In genomic region chr16:18342650-18343570, GRCm38 (mm10) we compare ENCODE assay signal across 7 mouse cellular contexts. TPM values are rescaled to one million over a fixed set of nuclear protein-coding genes. Genes with fewer than 3 reads are reported as not detected.
DNase-seq lines count a peak whose midpoint lies in the region; ATAC-seq lines count a peak whose summit lies in the region.

No protein-coding gene starts in this region.

- H3K4me2 ChIP-seq in embryonic facial prominence, embryonic 12.5 days (replicated peaks): peak overlapping the region; percentile 75

- no peak for ATAC-seq in embryonic facial prominence, embryonic 12.5 days (ENCODE audit: insufficient number of reproducible peaks, insufficient read depth, low FRiP score, low TSS enrichment)

- no peaks in the 10 kb centered on the region for H3K9me3 ChIP-seq in embryonic facial prominence, embryonic 12.5 days
- H3K9me3 ChIP-seq in hindbrain, embryonic 10.5 days: no peaks in the 10 kb centered on the region

- WGBS in embryonic facial prominence, embryonic 12.5 days: 43% methylated on average over 9 of the region's 9 CpGs
- 46% methylated on average over 9 of the region's 9 CpGs for WGBS in hindbrain, embryonic 10.5 days

- H3K4me3 ChIP-seq in embryonic facial prominence, embryonic 12.5 days: peak overlapping the region; percentile 60
- H3K4me3 ChIP-seq in hindbrain, embryonic 10.5 days: peak overlapping the region; percentile 70

- peak overlapping the region; percentile 67 for H3K9ac ChIP-seq in embryonic facial prominence, embryonic 12.5 days

- H3K4me1 ChIP-seq in embryonic facial prominence, embryonic 12.5 days: peaks cover 14% of the 10 kb centered on the region; the same call in 1 of the 2 replicates
- peaks cover 48% of the 10 kb centered on the region for H3K4me1 ChIP-seq in hindbrain, embryonic 10.5 days (replicated peaks)

- H3K27me3 ChIP-seq in embryonic facial prominence, embryonic 12.5 days: 0 out of 2 replicates have a peak, but pooled peaks cover 11% of the 10 kb centered on the region
- peaks cover 19% of the 10 kb centered on the region for H3K27me3 ChIP-seq in hindbrain, embryonic 10.5 days (ENCODE audit: insufficient read depth, poor library complexity, severe bottlenecking)
- no peaks in the 10 kb centered on the region for H3K27me3 ChIP-seq in splenic B cell, adult 2 months (ENCODE audit: control insufficient read depth, insufficient read depth, low read length, poor library complexity, severe bottlenecking)

- peak; percentile 16 for DNase-seq in thymus, postnatal 14 days
- no peak for DNase-seq in thymus, postnatal 0 days (ENCODE audit: low spot score)
- DNase-seq in hindbrain, embryonic 10.5 days (ENCODE audit: low spot score): no peak
- peak; percentile 49 for DNase-seq in liver
- DNase-seq in splenic B cell, adult 2 months (ENCODE audit: low read depth, low spot score): peak; percentile 11
- no peak for DNase-seq in urinary bladder, postnatal 14 days (ENCODE audit: low spot score)

- no peak overlapping the region for H3K27ac ChIP-seq in embryonic facial prominence, embryonic 12.5 days
- H3K27ac ChIP-seq in hindbrain, embryonic 10.5 days: peak overlapping the region; percentile 83

- H3K36me3 ChIP-seq in embryonic facial prominence, embryonic 12.5 days: no peaks in the 10 kb centered on the region
- no peaks in the 10 kb centered on the region for H3K36me3 ChIP-seq in hindbrain, embryonic 10.5 days
- no peaks in the 10 kb centered on the region for H3K36me3 ChIP-seq in splenic B cell, adult 2 months (ENCODE audit: control insufficient read depth, insufficient read depth, low read length, poor library complexity, severe bottlenecking)

RNA-seq across cellular contexts. Expression of gene Tango2, which starts 5.0 kb away (rescaled TPM):
- 37.1 and 41.2 TPM in 2 replicates for polyA plus RNA-seq in thymus, postnatal 0 days (2015; fragmentation: Nextera tagmentation; extraction: Ambion mirVana)
- polyA plus RNA-seq in embryonic facial prominence, embryonic 12.5 days (2016; fragmentation: Nextera tagmentation; extraction: Ambion mirVana): 22.5 and 30.1 TPM in 2 replicates
- 45.5 and 52.8 TPM in 2 replicates for polyA plus RNA-seq in hindbrain, embryonic 10.5 days (2016; fragmentation: Nextera tagmentation; extraction: Ambion mirVana)

RNA-seq across cellular contexts. Expression of gene Arvcf, which starts 5.1 kb away (rescaled TPM):
- polyA plus RNA-seq in thymus, postnatal 0 days (2015; fragmentation: Nextera tagmentation; extraction: Ambion mirVana): 31.2 and 40.0 TPM in 2 replicates
- polyA plus RNA-seq in embryonic facial prominence, embryonic 12.5 days (2016; fragmentation: Nextera tagmentation; extraction: Ambion mirVana): 44.4 and 47.0 TPM in 2 replicates
- 99.5 and 115 TPM in 2 replicates for polyA plus RNA-seq in hindbrain, embryonic 10.5 days (2016; fragmentation: Nextera tagmentation; extraction: Ambion mirVana)

RNA-seq across cellular contexts. Expression of gene Dgcr8, which starts 53.9 kb away (rescaled TPM):
- 25.1 and 27.8 TPM in 2 replicates for polyA plus RNA-seq in thymus, postnatal 0 days (2015; fragmentation: Nextera tagmentation; extraction: Ambion mirVana)
- polyA plus RNA-seq in embryonic facial prominence, embryonic 12.5 days (2016; fragmentation: Nextera tagmentation; extraction: Ambion mirVana): 40.1 and 40.2 TPM in 2 replicates
- 37.4 and 45.4 TPM in 2 replicates for polyA plus RNA-seq in hindbrain, embryonic 10.5 days (2016; fragmentation: Nextera tagmentation; extraction: Ambion mirVana)

Comparison
In these comparisons a context has a peak if more than half of its experiments do, and no peak if none do; other contexts are left out.
1. DNase-seq: peak in thymus, postnatal 14 days (single experiment), liver (single experiment) and splenic B cell, adult 2 months (single experiment); none in thymus, postnatal 0 days (single experiment), hindbrain, embryonic 10.5 days (single experiment) and urinary bladder, postnatal 14 days (single experiment).